Mouse (Mus musculus): ENCODE measurements at regions not wholly inside any gene's neighbourhood (a gene's known extent, or its start where the extent isn't known, plus 50 kb on each side); places are given as distances from the start of the nearest gene placed in this dataset.

DNA sequence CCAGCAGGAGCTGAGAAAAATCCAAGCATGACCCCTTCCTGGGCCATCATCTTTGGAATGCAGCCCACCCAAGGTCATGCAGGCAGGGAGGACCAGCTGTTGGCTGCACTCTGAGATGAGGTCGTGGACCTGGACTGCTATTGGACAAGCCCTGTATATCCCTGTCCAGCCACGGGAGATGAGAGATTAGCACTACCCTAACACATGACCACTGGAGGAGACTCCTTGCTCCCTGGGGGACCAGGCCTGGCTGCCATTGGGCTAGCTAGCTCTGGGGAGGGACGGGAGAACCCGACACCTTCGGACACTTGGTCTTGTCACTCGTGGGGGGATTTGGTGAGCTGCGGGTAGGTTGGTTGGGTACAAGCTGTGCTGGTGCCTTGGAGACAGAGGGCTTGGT is 105.4 kb downstream of the Mn1 start:
- TF ChIP-seq CTCF (IDR thresholded peaks at IDR 0.05; ENCODE audit: low read depth), result no peak
- TF ChIP-seq EP300 (optimal IDR thresholded peaks at IDR 0.05), result no peak

Measured in stomach, postnatal 0 days (tissue).